Mouse (Mus musculus): ENCODE results near the gene Nuak2.

- TF ChIP-seq CTCF (IDR thresholded peaks at IDR 0.05; ENCODE audit: extremely low read depth, insufficient read length, insufficient replicate concordance, low read depth, low read length) (no peak), POLR2A (IDR thresholded peaks at IDR 0.05; ENCODE audit: low read depth, low read length) (no peak)
Measured at GRCm38 (mm10) chr1:132353389-132353788, 37.5 kb downstream of the Nuak2 start.
